Mouse (Mus musculus) bone marrow macrophage, adult 2 months (primary cell): ENCODE measurements at regions not wholly inside any gene's neighbourhood (a gene's known extent, or its start where the extent isn't known, plus 50 kb on each side); places are given as distances from the start of the nearest gene placed in this dataset.

Experiments
- CTCF ChIP-seq: IDR thresholded peaks from 2 replicates; pipeline ENCODE4 v1.5.1; 2012; ENCODE audit warnings: low read depth, mild to moderate bottlenecking, low read length, moderate library complexity
- POLR2A ChIP-seq: IDR thresholded peaks from 2 replicates; pipeline ENCODE4 v1.6.1; 2012; ENCODE audit warnings: mild to moderate bottlenecking, low read depth, low read length, borderline replicate concordance

DNA sequence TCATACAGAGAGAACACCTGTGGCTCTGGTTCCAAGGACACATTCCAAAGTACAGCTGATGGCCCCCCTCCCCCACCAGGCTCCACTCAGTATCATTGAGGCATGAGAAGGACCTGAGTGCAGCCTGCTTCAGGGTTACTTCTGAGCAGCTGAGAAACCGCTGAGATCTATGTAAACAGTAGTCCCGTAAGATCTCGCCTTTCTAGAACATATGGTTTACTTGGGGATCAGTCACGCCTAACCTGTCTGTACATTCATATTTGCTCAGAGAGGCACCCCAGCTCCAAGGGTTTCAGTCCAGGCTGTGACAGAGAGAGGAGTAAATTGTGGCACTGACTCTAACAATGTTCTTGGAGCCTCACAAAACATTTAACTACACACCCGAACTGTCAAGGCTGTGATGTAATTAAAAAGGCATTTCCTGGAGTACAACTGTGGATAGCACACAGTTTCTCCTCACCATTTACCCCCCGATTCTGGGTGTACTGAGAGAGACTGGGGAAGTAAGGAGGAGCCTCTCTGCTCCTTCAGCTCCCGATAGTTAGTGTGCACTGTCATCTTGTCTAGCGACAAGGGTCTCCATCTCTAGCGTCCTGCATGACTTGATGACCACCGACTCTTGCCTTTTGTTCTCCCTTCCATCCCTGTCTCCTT is 155.7 kb downstream of the Dad1 start:
- TF ChIP-seq CTCF (no peak), POLR2A (no peak)
